Mouse (Mus musculus) common myeloid progenitor, adult 5-6 weeks (primary cell): Measurements from ENCODE around the gene Acss2. TPM values are rescaled to one million over a fixed set of nuclear protein-coding genes. Genes with fewer than 3 reads are reported as not detected.
A peak's percentile ranks its signal among the peaks of the same experiment; 100 is the strongest.

ENCODE experiments used
- ATAC-seq: replicated peaks from 2 replicates; pipeline ENCODE4 v1.8.0; 2016; ENCODE audit warnings: low read depth, mild to moderate bottlenecking, moderate TSS enrichment, inconsistent platforms; ENCODE audit not compliant: poor library complexity, severe bottlenecking
- total RNA-seq: library from RNA; stranded (forward); fragments of 200-1000, 187-1606 nt; gene quantifications from 2 replicates; pipeline ENCODE4 v1.2.3, GENCODE M21; 2017

The Acss2 gene
- 14.9 and 20.4 TPM in 2 replicates for total RNA-seq

DNA sequence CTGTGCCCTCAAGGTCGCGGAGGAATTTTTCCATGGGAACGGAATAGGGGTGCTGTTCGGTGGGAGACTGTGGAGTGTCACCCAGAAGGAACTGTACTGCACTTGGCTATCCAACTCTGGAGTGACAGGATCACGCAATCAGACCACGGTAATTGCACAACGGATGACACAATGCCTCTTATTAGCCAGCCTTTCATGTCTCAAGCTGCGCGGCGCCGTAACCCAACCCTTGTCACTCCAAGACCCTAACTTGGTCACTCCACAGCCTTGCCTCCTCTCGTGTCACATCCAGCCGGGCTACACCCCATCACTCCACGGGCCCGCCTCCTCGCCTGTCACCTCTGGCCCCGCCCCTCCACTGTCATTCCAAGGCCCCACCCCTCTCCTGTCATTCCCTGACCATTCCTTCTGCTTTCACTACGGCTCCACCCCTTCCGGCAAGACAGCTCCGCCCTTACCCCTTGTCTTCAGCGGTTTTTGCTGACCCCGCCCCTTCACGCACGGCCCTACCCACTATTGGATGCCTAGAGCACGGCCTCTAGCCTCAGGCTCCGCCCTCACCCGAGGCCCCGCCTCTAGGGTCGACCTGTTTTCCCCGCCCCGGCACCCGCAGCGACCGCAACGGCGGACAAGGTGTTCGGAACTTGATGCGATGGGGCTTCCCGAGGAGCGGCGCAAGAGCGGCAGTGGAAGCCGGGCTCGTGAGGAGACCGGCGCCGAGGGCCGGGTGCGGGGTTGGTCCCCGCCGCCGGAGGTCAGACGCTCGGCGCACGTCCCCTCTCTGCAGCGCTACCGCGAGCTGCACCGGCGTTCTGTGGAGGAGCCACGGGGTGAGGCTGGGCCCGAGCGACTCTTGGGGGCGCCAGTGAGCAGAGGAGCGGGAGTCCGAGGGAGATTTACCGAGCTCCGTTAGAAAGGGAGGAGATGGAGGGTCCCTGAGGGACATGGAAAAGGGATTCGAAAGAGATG lies at the start of gene Acss2, which contains the start of gene Ggt7:
TSS of gene Acss2 (plus strand) at position 494 of the 969 bp plus-strand sequence.
TSS of gene Ggt7 (minus strand) at position 783 of the 969 bp plus-strand sequence.
- peak; percentile 87 for ATAC-seq

DNA sequence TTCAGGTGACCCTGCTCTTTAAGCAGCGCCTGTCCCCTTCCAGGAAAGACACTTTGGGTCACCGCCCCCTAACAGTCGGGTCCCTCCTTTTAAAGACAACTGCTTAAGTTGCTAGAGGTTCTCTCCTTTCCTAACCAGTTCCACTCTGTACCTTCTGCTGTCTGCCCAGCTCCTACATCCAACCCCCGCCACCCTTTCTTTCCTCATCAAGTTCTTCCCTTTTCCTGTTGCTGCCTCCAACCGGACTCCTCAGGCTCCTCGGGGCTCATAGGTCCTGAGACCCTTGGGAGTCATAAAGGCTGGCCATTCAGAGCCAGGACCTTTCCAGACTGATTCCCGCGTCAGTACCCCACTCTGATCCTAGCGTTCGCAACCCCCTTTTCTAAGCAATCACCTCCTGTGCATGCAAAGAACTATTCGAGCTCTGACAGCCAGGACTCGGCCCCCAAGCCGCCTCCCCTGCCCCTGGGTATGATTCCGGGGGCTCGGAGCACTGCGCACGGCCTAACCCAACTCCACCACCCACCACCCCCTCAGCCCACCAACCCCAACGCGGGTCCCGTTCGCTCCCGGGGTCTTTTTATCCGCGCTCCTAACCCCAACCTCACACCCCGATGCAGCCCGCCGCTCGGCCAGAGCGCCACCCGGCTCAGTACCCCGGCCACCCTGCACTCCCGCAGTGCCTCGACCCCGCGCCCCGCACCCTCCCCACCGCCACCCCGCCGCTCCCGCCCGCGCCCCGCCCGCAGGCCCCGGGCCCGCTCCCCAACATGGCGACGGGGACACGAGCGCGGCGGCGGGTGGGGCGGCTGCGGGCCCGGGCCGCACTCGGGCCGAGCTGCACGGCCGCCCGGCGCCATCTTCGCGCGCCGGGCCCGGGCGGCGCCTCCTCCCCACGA lies 44.8 kb upstream of the Acss2 start:
- ATAC-seq: peak; percentile 50

DNA sequence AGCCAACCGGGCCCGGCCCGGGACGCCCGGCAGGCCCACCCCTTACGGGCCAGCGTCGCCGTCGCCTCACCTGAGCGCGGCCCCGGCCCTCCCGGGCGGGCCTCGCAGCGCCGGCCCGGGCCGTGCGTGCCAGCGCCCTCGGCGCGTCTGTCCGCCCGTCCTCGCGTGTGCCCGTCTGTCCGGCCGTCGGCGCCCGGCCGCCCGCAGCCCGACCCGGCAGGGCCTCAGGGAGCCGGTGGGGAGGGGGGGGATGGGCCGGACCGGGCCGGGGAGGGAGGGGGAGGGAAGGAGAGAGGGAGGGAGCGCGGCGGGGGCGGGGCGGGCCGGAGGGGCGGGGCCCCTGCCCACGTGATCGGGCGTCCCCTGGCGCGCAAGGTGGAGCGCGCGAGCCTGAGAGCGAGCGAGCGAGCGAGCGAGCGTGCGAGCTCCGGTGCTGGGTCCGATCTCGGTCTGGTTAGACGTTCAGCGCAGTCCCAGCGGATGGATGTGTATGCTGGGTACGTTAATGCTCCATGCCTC lies 44.1 kb upstream of the Acss2 start, which contains the start of gene Ncoa6:
TSS of gene Ncoa6 (minus strand) at position 325 of the 519 bp plus-strand sequence.
- ATAC-seq: peak; percentile 65

DNA sequence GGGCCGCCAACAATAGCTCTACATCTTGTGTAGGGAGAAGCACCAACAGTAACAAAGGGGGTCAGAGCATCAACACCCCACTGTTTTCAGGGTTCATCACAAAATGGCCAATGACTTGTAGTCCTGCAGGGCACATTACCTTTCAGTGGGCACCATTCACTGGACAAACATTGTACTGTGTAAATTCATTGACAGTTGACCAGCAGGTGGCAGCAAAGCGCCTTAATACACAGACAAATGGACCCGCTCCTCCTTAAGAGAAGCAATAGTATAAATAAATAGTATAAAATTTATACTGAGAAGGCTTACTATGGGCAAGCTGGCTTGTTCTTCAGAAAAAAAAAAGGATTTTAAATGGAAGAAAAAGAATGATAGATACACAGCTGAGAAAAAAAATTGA lies 35.7 kb upstream of the Acss2 start:
- ATAC-seq: peak; percentile 87

- no peak for ATAC-seq
Observed at GRCm38 (mm10) chr2:155490998-155491397, 26.8 kb upstream of the Acss2 start.

DNA sequence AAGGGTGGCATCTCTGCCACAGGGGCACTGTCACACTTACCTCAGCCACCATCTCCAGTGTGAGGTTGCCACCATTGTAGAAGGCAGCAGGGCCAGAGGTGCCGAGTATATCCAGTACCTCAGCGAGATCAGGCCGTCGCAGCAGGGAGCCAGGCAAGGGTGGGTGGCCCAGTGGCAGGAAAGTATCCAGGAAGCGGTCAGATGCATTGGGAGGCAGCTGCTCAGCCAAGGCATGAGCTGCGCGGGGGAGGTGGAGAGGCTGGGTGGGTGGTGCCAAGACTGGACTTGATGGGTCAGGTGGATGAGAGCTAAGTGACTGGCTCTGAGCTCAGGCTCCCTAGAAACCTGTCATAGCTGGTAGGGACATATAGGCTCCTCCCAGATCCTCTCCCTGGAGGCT lies 15.2 kb upstream of the Acss2 start:
- ATAC-seq: no peak

- ATAC-seq: no peak
Observed at GRCm38 (mm10) chr2:155504440-155505355, 13.1 kb upstream of the Acss2 start.

DNA sequence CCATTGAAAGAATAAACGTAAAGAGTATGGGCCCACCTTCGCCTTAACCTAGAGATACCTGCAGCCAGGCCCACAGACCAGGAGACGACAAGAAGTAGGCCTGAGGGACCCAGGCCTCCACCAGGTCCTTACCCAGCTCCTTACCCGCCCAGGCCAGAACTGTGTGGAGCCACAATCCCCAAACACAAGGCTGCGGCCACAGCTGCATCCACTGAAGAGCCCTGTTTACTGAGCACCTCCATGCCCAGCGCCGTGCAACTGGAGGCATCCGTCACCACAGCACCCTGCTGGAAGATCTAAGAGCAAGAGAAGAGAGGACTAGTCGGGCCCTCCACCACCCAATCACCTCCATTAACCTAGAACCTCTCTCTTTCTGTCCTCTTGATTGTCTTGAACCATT lies 11.9 kb upstream of the Acss2 start:
- no peak for ATAC-seq

DNA sequence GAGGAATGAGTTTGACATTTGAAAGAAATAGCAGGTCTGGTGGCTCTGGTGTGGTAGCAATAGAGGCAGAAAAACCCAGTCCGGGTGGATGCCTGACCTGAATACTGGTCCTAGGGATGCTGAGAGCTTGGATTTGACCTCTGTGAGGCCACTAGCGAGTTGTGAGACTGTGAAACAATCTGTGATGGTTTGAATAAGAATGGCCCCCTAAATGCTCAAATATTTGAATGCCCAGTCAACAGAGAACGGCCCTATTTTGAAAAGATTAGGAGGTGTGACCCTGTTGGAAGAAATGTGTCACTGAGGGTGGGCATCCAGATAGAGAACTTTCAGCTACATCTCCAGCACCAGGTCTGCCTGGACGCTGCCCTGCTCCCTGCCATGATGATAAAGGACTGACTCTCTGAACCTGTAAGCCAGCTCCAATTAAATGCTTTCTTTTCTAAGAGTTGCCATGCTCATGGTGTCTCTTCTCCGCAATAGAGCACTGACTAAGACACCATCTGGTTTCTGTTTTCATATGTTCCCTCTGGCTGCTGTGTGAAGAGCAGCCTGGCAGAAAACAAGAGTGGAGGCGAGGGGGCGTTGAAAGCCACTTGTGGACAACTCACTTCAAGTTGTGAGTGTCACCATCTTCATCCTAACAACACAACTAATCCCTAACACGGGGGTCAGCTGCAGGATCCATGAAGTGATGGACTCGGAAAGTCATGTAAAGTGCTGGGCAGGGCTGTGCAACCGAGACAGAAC lies 9.9 kb upstream of the Acss2 start:
- no peak for ATAC-seq

DNA sequence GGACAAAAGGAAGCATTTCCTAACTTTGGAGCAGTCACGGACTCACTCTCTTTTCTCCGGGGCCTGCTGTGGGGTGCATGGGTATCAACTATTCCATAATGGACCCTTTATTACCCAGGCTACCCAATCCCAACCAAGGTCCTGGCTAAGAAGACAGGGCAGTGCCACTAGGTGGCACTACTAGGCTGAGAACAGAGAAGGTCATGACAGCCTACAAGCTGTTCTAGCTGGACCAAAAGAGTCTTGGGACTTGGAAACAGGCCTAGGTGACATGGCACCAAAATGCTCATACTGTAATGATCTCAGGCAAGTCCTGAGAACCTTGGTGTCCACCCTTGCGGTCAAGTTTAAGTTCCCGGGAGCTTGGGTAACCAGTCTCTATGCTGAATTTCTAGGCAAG lies 5.3 kb upstream of the Acss2 start:
- ATAC-seq: peak; percentile 67

- no peak for ATAC-seq
Observed at GRCm38 (mm10) chr2:155513543-155513942, 4.2 kb upstream of the Acss2 start.

GRCm38 (mm10) chr2:155514666-155515065 lies 3.1 kb upstream of the Acss2 start:
- ATAC-seq: peak; percentile 21; the same call in 1 of the 2 replicates

GRCm38 (mm10) chr2:155515941-155516340 lies 1.8 kb upstream of the Acss2 start:
- ATAC-seq: no peak

DNA sequence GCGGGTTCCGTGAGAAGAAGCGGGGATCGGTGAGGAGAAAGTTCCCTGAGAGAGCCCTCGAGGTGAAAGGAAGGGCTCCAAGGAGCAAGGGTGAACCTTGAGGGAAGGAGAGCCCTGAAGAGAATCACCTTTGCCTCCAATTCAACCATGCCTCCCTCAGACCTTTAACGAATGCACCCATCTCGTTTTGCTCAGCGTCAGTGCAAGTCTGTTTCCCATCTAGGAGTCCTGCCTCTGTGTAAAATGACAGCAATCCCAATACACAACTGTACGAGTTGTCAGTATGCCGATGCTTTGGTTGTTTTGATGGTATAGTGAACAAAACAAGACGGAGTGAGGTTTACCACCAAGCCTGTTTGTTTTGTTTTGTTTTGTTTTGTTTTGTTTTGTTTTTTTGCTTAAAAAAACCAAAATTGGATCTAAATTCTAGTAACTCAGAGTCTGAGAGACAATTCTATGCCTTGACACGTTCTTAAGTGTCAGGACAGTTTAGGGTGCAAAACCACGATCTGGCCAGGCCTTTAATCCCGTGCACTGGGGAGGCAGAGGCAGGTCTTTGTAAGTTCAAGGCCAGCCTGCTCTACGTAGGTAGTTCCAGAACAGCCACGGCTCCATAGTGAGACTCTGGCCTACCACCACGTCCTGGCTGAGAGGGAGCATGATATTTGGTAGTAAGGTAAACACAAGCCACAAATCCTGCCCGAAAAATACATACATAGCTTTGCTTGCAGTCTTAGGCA lies 953 bp downstream of the Acss2 start:
- ATAC-seq: no peak

DNA sequence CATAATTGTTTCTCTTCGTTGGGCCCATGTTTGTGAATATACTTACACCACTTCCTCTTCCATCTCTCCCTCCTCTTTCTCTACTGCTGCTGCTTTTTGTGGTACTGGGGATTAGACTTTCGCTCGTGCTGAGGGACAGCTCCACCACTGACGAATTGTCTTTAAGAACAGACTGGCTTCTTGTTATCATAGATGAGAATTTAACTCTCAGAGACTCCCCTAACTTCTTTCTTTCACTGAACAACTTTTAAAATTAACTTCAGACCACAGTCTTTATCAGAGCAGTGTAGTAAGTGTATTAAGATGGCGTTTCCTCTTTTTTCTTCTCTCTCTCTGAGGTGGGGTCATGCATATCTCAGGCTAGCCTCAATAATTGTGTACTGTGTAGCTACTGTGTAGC lies 6.0 kb downstream of the Acss2 start:
- peak; percentile 70 for ATAC-seq

GRCm38 (mm10) chr2:155524378-155524777 lies 6.6 kb downstream of the Acss2 start:
- ATAC-seq: peak; percentile 56

- ATAC-seq: no peak
Observed at GRCm38 (mm10) chr2:155527367-155527766, 9.6 kb downstream of the Acss2 start.

DNA sequence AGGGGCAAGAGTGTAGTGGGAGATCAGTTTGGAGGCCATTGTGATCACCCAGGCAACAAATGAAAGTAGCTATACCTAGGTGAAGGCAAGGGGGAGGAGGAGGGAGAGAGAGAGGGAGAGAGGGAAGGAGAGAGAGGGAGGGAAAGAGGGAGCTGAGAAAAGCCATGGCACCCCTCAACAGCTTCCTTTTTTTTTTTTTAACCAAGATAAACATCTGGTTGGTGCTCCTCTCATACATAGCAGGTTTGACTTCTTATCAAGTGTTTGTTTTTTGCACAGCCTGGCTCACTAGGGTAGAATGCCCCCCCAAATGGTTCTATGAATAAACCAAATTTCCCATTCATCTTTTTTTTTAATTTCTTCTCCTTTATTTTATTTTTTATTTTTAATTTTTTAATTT lies 18.5 kb downstream of the Acss2 start:
- ATAC-seq: no peak
